Mouse (Mus musculus) heart, postnatal 14 days (tissue): ENCODE measurements around the gene Tgfbr3. TPM values are rescaled to one million over a fixed set of nuclear protein-coding genes. Genes with fewer than 3 reads are reported as not detected.

Experiments used
- DNase-seq, 2 experiments: peaks; one replicate each; pipeline ENCODE4 v3.0.0; 2021 to 2022
- intact Hi-C: fragments of 180-260 bp; cut with DNase I; formaldehyde crosslinking; loops from one replicate; pipeline ENCODE4 v1.15.1; 2025
- total RNA-seq, 2 experiments: library from RNA; stranded (reverse); gene quantifications; 2 replicates each; pipeline ENCODE4 v1.2.3; 2021

Tgfbr3 gene
- total RNA-seq, 2 experiments from 2014 or later = 47.3 to 59.0 TPM

DNA sequence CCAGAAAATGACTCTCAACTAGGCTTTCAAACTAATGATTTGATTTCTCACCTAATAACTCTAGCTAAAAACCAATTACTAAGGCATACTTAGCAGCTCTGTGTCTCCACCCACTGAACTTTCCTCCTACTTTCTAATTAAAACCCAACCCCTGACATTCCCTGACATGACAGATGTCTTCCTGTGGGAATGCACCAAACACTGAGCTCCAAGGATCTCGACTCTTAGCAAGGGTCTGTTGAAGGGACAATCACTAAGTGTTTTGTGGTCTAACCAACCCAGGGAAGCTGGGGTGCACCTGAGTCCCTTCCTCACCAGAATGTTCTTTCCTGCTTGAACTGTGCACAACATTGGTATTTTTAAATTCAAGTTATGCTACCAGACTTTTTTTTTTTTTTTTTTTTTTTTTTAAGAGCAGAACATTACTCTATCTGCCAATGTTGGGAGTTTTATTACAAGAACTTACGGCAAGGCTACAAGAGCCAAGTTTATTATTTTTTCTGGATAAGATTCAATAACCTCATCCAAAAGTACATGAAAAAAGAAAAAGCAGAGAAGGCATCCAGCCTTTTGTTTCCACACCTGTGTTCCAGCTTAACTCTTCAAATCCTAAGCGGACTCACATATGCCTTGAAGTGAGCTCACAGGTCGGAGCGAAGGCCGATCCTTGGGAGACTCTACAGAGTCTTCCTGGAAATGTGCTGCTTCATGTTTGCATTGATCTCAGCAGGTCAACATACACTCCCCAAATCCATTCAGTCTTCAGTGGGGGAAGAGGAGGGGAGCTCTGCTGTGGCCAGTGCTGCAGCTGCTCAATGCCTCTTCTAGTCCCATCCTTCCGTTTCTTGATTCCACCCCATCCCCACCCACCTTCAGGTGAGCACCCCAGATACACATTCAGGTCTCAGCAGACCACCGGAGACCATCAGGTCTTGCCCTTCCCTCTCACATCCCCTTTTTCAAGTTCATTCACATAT is 129.2 kb downstream of the Tgfbr3 start:
- DNase-seq = no peak
- intact Hi-C loops = no loop called here

DNA sequence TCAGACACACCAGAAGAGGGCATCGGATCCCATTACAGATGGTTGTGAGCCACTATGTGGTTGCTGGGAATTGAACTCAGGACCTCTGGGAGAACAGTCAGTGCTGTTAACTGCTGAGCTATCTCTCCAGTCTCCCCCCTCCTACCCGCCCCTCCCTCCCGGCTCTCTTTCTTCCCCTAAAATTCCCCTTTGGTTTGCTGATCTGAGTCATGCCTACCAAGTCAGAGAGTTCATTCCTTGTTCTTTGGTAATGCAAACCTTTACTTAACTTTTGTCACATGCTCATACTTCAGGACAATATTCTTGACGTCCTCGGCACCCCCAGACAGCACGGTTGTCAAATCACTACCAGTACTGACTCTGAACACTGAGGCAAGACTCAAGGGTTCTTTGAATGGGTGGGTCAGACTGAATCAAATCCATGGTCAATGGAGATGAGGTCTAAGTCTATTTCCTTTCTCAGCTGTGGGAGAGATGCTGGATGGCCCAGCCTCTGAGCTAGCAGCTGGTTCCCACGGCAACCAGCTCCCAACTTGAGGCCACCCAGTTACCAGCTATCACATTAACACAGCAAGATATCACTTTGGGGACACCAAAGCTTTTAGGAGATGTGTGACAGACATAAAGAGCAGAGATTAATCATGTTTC is 130.8 kb downstream of the Tgfbr3 start:
- no peak for DNase-seq
- intact Hi-C loops = no loop called here

DNA sequence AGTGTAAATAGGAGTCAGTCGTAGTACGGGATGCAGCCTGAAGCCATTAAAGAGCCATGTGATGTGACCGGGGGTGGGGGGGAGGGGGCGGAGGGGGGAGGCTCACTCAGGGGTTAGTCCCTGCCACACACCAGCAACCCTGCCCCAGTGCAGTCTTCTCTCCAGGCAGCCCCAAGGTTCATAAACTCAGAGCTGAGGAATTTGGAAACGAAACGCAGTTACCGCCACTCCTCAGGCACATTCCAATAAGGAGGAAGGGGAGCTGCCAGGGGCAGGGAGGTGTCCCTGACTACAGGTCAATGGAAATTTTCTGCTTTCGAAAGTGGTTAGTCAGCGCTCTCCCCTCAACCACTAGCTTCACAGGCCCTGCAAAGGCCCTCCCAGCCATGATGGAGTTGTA is 132.0 kb downstream of the Tgfbr3 start:
- no peak for DNase-seq
- intact Hi-C loops = no loop called here

GRCm38 (mm10) chr5:107156096-107156495 is 133.3 kb downstream of the Tgfbr3 start:
- DNase-seq = no peak
- intact Hi-C loops = no loop called here

GRCm38 (mm10) chr5:107152989-107153388 is 136.4 kb downstream of the Tgfbr3 start:
- intact Hi-C loops = no loop called here
- DNase-seq = no peak

DNA sequence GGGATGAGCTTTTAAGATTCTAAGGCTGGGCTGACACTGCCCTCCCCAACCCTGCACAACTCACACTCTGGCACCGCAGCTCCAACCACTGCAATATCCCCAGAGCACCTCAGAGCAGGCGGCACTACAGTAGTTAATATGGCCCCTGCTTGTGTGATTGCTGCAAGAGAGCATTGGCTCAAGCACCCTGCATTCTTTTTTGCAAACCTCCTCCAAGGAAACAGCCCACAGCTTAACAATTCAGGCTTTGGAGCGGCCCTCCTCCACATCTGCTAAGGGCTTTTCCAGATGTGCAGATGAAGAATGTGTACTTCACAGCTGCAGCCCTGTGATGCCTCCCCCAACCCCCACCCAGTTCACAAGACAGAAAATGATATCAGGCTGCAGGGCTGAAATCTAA is 138.1 kb downstream of the Tgfbr3 start:
- intact Hi-C loops = loop anchor here (2.0 kb wide), 1 partner anchor 13 kb away; no protein-coding TSS in a partner anchor

DNA sequence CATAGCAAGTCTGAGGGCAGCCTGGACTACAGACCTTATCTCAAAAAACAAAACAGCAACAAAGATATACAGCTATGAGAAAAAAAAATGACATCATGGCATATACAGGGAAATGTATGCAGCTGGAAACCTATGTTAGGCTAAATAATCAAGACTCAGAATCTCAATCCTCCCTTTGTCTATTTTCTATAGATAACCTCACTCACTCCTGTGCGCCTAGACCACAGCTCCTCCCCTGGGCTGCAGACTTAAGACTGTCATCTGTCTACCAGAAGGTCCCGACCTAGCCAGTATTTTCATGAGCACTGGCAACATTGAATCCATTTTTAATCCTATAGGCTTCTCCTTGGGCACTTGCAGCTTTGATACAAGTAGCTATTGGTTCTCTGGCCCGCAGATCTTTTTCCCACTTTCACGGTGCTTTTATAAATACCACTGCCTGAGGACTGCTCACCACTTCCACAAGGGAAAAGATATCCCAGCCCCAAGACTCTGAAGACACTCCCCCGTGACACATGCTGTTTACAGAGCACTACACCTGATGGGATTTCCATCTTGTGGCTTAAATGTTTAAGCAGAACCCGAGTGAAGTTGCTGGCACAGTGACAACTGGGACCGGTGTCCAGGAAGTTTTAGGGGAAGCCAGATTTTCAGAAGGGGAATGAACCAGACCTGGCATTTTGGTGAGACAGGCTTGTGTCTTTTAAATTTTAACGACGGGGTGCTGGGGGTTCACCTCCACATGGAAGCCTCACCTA is 138.7 kb downstream of the Tgfbr3 start:
- peak; percentile 61 to 66 for DNase-seq
- intact Hi-C loops = loop anchor here (2.0 kb wide), 1 partner anchor 14 kb away; no protein-coding TSS in a partner anchor

More for the DNA sequence above, 138.1 kb downstream of the Tgfbr3 start:
- DNase-seq = peak; percentile 57 to 58

DNA sequence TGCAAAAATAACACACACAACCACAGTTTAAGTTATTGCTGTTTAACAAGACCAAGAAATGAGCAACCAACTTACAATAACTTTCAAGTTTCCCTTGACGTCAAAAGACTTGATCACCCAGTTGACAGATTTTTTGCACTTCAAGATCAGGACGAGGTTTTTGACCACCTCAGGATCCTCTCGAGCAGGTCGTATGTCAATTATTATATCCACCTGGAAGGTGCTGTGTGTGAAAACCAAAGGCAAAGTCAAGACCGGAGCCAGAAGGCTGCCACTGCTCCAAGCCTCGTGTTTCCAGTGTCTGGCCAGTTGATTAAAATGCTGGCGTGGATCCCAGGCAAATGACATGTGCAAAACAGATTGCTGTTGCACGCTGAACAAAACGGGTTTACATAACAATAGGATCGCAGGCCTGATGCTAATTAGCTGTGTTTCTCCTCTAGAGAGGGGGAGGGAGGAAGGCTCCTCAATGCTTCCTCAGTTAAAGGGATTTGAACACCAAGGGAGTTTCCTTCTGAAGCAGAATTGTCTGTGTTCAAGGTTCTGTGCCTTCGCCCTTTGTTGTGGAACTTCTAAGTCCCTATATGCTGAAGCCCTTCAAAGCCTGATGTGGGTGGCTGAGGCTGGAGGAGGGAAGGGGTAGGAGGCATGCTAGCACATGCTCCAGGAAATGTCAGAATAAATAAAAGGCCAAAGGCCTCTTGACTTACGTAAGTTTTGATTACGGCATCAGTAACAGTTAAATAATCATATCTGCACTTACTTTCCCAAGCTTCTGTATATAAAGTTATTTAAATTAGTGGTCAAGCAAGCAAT is 141.3 kb downstream of the Tgfbr3 start:
- peak; percentile 83 to 87 for DNase-seq
- intact Hi-C loops = no loop called here

GRCm38 (mm10) chr5:107147413-107147812 is 142.0 kb downstream of the Tgfbr3 start:
- no peak for DNase-seq
- intact Hi-C loops = no loop called here

DNA sequence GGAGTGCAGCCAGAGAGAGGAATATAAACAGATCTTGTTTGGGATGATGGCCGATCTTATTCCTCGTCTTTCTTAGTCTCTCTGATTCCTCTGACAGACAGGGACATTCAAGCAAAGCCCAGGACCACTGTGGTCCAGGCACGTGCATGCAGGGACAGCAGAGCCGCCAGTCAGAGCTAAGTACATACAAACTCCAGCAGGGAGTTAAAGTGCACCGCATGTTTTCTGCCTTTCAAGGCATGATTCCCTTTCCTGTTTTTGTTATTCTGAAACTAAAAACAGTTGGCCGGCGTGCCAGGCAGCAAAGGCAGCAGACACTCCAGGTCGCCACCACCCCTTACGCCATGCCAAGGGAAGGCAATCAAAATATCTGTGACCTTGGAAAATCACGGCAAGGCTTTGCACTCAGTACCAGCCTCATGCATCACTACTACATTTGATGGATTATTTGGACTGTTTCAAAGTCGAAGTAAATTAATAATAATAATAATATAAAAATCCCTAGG is 143.3 kb downstream of the Tgfbr3 start:
- intact Hi-C loops = loop anchor here (1.0 kb wide), 1 partner anchor 141 kb away; no protein-coding TSS in a partner anchor
- DNase-seq = no peak

DNA sequence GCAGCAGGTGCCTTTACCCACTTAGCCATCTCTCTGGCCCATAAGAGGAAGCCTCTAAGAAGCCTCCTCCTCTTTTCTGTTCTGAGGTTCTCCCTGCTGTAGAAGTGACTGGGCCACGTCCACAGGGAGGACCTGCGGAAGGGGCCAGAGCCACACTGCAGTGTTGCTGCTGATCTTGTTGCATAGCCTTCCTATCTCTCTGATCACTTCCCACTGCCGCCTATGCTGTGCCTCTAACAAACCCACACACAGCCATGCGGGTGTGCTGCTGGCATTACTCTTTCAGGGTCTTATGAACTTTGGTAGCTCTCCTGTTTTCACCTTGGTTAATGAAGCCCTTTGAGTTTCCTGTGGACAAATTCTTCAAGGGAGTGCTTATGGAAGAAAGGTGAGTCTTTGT is 144.3 kb downstream of the Tgfbr3 start:
- no peak for DNase-seq
- intact Hi-C loops = no loop called here

- DNase-seq = no peak
- intact Hi-C loops = no loop called here
These were observed 145.1 kb downstream of the Tgfbr3 start for GRCm38 (mm10) chr5:107144263-107144843.

- intact Hi-C loops = no loop called here
- no peak for DNase-seq
These were observed 146.0 kb downstream of the Tgfbr3 start for GRCm38 (mm10) chr5:107143406-107143805.

GRCm38 (mm10) chr5:107142791-107143190 is 146.6 kb downstream of the Tgfbr3 start:
- no peak for DNase-seq
- intact Hi-C loops = no loop called here

DNA sequence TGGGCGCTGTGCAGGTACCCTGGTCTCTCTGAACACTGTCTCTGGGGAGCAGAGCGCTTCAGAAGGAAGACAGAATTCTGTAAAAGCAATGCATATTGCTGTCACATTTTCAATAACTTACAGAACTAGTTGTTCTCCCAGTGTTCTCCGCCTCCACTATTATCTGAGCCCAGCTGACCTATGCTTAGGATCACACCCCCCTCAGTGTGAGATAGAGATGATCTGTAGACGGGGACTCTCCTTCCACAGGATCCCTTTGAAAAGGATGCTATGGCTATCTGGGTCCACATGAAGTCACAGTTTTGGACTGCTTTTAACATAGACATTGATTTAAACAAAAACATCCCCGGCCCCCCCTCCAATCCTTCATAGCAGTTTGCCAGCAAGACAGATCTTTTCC is 148.1 kb downstream of the Tgfbr3 start:
- intact Hi-C loops = no loop called here
- no peak for DNase-seq

DNA sequence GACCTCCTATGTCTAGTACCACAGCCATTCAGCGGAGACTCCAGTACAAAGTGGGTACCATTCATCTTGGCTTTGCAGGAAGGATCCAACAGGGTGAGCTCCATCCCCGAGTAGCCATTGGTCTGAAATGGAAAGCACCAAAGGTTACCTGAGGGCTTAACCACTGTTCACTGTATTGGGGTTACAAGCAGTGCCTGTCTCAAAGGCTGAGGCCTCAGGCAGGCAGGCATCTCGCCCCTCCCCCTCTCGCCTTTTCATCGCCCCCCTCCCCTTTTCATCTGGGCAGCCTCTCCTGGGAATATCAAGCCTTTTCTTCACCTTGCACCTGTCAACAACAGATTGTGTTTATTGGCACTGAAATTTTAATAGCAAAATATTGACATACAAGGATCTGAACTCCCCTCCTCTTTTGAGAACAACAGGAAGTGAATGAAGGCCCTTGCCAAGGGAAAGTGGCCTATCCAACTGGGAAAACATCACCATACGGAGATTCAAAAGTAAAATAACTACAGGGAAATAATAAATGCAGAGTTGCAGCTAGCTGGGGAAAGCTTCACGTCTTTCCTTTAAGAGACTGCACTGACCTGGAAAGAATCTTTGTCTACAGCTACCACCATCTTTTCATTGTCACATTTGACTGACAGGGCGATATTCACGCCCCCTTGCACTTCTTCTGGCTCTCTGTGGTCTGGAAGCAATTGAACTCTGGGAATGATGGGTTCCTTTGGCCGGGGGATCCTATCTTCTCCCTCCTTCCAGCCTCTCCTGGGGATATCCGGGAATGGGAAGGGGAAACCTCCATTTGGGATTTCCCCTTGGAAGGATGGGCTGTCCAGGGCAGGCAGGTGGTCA is 149.4 kb downstream of the Tgfbr3 start:
- intact Hi-C loops = loop anchor here (5.0 kb wide), 1 partner anchor 143 kb away; no protein-coding TSS in a partner anchor
- DNase-seq = no peak

DNA sequence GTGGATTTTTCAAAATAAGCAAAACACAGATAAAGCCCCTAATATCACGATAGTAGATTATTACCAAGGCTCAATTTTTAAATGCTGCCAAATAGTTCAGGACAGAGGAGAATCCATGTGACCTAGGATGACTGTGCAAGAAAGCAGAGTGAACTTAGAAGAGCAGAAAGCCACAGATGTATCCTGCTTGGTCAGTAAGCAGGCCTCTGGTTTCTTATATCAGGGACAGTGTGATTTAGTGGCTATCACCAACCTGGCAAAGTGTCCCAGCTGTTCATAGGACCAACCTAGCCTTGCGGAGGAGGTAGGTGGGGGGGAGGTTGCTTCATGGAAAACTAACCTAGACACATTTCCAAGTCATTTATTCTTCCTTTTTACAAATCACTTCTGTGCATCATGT is 156.1 kb downstream of the Tgfbr3 start:
- intact Hi-C loops = no loop called here
- DNase-seq = no peak

DNA sequence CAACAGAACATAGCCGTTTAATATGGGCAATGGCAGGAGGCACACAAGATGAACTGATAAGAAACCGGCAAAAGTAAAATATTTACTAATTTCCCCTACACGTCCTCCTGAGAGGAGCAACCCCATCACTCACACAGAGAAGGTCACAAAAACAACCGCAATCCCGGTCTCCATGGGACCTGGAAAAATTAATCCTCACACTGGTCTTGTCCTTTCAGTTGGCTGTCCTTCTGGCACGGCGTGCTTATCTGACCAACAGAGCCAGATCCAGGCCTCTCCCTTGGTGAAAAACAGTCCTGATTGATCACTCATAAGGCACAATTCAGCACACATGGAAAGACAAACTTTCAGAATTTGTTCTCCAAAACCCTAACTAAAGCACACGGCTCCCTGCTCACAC is 157.2 kb downstream of the Tgfbr3 start:
- DNase-seq = no peak
- intact Hi-C loops = no loop called here
